Mouse (Mus musculus) brown adipose tissue, adult 24 weeks (tissue): Measurements from ENCODE around the gene Ptprs. TPM values are rescaled to one million over a fixed set of nuclear protein-coding genes. Genes with fewer than 3 reads are reported as not detected.

Experiments
- H3K27ac ChIP-seq: fragments of 200-500 bp; replicated peaks from 2 replicates; pipeline ENCODE4 v1.5.1; 2012; ENCODE audit warnings: low read depth, mild to moderate bottlenecking, low read length
- H3K4me1 ChIP-seq: fragments of 200-500 bp; 2 replicates; pipeline ENCODE4 v1.6.1; 2012; ENCODE audit warnings: low read length, mixed read lengths; ENCODE audit not compliant: control insufficient read depth, insufficient read depth, insufficient read length
- H3K4me3 ChIP-seq: fragments of 200-500 bp; 2 replicates; pipeline ENCODE4 v1.5.1; 2012; ENCODE audit warnings: low read depth, mild to moderate bottlenecking, low read length, moderate library complexity; ENCODE audit not compliant: insufficient read depth
- polyA plus RNA-seq: library from polyadenylated mRNA; stranded (reverse); fragments of >200 nt; gene quantifications from 2 replicates; pipeline ENCODE4 v1.2.4, GENCODE M21; 2012; ENCODE audit not compliant: missing spikeins, insufficient read depth, insufficient read length

Gene Ptprs
- polyA plus RNA-seq, result 10.3 and 10.7 TPM in 2 replicates

DNA sequence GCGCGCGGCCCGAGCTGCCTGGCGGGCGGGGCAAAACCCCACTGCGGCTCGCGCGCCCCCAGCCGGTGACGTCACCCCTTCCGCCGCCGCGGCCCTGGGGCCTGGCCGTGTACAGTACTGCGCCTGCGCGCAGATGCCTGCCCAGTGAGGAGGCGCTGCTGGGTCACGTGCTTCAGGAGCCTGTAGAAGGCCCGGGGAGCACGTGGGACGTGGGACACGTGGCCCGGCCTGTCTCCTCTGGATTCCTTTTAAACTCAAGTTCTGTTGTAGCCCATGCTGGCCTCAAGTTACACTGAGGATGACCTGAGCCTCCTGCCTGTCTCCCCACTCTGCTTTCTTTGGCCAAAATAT, at the start of gene Ptprs:
Ptprs (minus strand) TSS at position 82 of the 351 bp plus-strand sequence.
- peaks cover 2% of the 10 kb centered on the region; the same call in 1 of the 2 replicates for H3K4me1 ChIP-seq
- no peak within 1 kb of the TSS for H3K27ac ChIP-seq
- H3K4me3 ChIP-seq, result peak within 1 kb of the TSS; percentile 63

DNA sequence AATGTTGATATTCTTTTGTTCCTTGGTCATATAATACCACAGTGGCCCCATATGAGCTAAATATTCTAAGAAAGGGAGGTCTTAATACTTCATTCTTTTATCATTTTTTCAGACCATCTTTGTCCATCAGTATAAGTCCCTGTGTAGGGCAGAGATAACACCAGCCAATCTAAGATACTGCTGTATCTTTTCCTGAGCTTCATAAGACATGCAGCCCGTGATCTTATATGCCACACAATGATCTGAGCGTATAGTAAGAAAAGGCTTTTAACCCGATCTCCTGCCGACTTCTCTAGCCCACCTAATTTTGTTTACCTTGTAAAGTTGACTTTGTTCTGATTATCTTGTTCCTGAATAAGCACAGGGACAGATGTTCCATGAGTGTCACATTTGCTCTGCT, 48.7 kb upstream of the Ptprs start:
- H3K4me3 ChIP-seq, result no peak overlapping the region
- no peaks in the 10 kb centered on the region for H3K4me1 ChIP-seq
- no peak overlapping the region for H3K27ac ChIP-seq

DNA sequence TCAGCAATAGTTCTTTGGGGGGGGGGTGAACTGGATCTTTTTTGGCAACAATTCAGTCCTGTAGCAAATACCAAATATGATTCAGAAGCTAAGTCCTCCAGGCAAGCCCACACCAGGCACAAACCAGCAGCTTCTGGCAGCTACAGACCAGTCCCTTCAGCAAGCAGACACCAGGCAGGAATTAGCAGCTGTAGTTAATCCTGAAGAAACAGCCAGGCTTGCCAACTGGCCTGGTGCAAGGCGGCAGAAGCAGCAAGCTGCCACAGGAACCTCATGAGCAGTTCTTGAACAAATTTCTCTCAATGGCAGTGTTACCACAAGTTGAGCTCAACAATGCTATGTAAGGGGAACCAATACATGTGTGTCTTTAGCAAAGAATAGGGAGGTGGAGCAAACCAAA, 46.5 kb upstream of the Ptprs start:
- H3K27ac ChIP-seq, result no peak overlapping the region
- H3K4me3 ChIP-seq, result no peak overlapping the region
- no peaks in the 10 kb centered on the region for H3K4me1 ChIP-seq

DNA sequence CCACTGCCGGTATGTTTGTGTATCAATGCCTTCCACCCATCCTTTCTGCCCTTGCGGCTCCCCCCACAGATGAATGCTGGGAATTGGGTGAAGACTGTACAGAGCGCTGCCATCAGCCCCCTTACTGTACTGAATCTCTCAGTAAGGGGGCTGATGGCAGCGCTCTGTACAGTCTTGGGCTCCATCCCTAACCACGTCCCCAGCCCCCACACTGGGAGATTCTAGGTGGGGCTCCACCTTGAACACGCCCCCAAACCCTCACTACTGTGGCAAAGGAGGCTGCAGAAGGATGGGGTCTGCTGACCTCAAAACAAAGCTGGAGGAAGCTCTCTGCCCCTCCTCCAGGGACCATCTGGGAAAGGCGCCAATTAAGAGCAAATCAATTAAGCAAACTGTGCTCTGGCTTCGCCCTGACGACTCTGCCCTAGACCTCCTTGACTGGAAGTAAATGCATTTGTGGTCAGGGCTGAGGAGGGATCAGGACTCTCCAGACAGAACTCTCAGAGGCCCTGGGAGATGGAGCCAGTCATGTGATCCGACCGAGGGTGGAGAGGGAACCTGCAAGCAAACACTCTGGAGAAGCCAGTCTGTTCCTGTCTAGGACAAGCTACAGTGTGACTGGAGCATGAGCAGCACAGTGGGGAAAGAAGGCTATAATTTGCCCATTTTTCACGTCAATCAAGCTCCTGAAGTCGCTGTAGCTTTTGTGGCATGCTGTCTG, 39.6 kb upstream of the Ptprs start:
- no peak overlapping the region for H3K27ac ChIP-seq
- H3K4me3 ChIP-seq, result no peak overlapping the region
- no peaks in the 10 kb centered on the region for H3K4me1 ChIP-seq

DNA sequence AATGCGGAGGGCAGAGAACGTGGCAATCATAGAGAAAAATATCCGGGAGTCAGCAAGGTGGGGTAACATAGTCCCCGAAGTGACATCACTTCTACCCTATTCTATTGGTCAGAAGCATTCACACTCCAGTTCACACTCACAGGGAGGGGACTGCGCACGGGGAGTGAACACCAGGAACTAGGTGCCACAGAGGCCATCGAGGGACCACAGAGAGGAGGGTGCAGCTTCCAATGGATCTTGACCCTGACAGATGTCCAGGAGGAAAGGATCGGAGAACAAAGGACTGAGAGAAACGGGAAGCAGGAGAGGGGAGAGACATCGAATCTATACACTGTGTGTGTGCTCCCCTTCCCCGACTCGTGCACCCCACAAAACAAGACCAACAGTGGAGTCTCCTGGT, 38.6 kb upstream of the Ptprs start:
- no peak overlapping the region for H3K4me3 ChIP-seq

DNA sequence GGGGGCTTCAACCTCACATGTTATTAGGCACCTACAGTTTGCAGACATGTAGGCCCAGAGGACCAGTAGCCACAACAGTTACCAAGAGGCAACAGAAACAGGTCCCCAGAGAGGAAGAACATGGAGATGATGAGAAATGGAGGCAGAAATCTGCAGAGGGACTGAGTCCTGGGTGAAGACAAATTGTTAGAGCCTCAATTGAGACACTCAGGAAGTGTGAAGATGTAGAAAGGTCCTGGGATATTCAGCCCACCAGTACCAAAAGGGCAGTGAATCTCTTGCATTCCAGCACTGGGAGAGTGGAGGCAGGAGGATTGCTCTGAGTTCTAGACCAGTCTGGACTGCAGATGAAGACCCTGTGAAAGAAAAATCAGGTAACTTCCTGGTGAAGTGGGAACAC, 38.0 kb upstream of the Ptprs start:
- no peak overlapping the region for H3K27ac ChIP-seq
- H3K4me3 ChIP-seq, result no peak overlapping the region
- no peaks in the 10 kb centered on the region for H3K4me1 ChIP-seq

More for the DNA sequence above, 38.6 kb upstream of the Ptprs start:
- Histone ChIP-seq H3K27ac (no peak overlapping the region), H3K4me1 (no peaks in the 10 kb centered on the region)

DNA sequence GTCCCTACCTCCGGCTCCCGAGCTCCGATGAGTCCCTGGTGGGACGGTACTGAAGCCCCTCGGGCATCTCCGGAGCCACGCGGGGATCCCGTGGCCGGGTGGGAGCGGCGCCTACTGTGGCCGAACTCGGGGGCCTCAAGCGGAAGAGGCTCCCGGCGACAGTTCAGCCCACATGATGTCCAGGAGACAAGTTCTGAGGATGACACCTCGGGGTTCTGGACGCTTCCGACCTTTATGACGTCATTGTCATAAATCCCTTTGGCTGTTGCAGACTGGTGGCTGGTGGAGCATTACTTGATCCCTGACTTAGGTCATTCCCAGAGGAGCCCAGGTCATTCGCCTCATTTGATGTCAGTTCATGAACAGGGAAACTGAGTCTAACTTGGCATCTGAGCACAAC, 36.0 kb upstream of the Ptprs start, which contains the start of gene Znrf4:
Znrf4 (minus strand) TSS at position 122 of the 400 bp plus-strand sequence.
- Histone ChIP-seq H3K27ac (no peak within 1 kb of the TSS), H3K4me1 (no peaks in the 10 kb centered on the region), H3K4me3 (no peak within 1 kb of the TSS)

DNA sequence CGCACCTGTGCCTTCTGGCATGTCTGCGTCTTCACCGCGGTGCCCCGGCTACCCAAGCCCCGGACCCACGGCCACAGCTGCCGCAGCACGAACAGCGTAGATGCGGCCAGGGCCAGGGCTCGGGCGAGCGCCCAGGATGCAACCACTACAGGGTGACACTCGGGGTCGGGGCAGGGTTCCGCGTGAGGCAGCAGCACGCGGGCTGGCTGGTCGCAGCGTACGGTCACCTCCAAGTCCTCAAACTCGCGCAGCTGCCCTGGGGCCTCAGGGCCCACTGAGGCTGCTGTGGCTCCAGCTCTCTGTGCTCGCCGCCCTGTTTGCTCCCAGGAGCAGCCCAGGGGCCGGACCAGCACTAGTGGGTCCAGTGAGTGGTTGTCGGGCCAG, 35.4 kb upstream of the Ptprs start:
- no peak overlapping the region for H3K4me3 ChIP-seq

DNA sequence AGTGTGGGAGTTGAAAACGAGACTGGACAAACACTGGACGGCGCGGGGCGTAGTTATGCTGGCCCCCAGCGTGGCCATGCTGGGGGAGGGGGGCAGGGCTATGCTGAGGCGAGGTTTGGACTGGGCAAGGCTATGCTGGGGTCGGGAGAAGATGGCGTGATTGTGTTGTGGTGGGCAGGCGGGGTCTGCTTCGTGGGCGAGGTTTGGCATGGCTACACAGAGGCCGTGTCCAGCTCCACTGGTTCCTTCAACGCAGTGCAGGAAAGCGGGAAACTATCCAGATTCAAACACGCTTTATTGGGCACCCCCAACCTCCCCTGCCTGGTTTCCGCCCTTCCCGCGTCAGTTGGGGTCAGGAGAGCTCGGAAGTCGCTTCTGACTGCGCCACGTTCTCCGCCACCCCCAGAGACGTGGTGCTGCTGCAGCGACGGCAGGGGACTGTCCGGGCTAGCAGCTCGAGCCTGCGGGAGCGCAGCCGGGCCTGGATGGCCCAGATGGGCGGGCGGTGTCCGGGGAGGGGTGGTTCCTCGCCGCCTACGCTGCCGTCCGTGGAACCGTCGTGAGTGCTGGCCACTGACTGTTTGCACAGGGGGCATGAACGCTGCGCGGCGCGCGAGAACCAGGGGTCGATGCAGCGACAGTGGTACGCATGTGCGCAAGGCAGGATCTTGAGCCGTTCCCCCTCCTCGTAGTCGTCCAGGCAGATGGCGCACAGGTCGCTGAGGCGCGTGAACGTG, 34.9 kb upstream of the Ptprs start:
- no peaks in the 10 kb centered on the region; the same call in 1 of the 2 replicates for H3K4me1 ChIP-seq
- no peak overlapping the region for H3K4me3 ChIP-seq
- H3K27ac ChIP-seq, result no peak overlapping the region

More for the DNA sequence above, 35.4 kb upstream of the Ptprs start:
- H3K27ac ChIP-seq, result no peak overlapping the region
- H3K4me1 ChIP-seq, result no peaks in the 10 kb centered on the region; the same call in 1 of the 2 replicates

DNA sequence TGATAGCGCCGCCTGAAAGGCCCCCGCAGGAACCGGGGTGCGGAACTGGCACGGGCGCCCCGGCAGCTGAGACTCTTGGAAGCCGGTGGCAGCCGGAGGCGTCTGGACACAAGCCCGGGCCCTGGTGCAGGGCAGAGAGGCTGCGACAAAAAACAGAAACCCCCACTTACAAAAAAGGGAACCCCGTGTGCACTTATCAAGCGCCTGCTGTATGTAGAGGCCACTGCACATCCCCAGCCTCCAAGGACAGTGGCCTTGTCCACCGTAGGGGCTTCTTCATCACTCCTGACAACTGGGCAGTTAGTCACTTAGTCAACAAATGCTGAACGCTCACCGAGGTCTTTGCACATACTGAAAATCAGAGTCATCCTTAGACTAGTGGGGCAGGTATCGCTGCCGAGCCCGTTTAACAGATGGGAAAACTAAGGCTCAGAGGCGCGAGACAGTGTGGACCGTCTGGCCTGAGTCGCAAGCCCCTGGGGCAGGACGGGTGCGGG, 34.2 kb upstream of the Ptprs start:
- Histone ChIP-seq H3K4me3 (peak overlapping the region; percentile 16; the same call in 1 of the 2 replicates), H3K27ac (no peak overlapping the region), H3K4me1 (no peaks in the 10 kb centered on the region; the same call in 1 of the 2 replicates)

DNA sequence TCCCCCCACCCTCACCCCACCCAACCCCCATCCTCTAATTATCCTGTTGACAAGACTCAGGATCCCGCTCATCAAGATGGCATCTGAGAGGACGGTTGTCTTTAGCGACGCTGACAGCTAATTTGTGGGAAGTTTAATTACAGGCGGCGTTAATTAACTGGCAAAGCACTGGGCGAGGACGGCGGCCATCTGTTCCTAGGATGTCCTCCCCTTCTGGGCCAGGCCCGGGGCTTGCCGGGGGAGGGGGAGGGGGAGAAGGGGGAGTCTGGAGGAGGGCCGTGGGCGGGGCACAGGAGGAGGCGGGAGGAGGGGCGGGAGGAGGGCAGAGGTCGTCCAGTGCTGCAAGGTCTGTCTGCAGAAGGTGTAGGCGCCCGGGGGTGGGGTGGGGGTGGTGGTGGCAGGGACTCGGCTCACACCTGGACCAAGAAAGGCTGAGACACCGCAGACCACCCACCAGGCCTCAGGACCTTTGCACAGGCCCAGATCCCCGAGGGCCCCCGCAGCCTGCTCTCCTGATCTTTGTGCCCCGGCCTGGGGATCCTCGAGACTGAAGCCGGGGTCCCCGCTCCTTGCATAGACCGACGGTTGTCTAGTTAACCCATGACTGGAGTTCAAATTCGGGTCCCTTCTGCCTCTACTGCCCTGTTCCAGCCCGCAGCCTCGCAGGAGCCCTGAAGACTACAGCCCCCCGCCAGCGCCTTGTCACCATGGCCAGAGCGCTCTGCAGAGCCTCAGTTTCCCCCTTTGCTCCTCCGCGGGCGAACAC, 33.6 kb upstream of the Ptprs start:
- H3K27ac ChIP-seq, result no peak overlapping the region
- no peaks in the 10 kb centered on the region; the same call in 1 of the 2 replicates for H3K4me1 ChIP-seq
- H3K4me3 ChIP-seq, result peak overlapping the region; percentile 16; the same call in 1 of the 2 replicates

DNA sequence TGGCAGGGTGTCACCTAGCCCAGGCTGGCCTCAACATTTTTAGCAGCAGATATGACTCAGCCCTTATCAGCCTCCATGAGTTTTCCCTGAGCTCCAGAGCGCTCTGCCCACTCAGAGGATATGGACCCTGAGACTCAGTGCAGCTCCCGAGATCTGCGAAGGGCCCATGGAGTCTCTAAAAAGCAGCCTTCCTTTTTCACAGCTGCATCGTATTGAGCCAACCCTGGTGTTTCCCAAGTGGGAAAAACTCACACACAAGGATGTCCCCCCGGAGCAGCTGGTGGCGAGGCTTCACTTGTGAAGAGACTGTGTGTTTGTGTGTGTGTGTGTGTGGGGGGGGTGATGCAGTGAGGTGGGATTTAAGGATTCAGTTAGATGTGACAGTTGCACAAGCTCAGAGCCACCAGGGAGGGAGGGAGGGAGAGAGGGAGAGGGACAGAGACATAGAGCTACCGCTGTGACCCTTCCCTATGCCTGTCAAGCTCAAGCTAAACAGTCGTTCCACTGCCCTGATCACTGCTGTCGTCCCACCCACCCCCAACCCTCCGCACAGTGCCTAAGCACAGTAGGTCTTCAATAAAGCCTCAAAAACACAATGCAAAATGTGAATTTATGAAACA, 32.8 kb upstream of the Ptprs start:
- H3K4me3 ChIP-seq, result no peak overlapping the region
- no peaks in the 10 kb centered on the region; the same call in 1 of the 2 replicates for H3K4me1 ChIP-seq
- no peak overlapping the region for H3K27ac ChIP-seq

DNA sequence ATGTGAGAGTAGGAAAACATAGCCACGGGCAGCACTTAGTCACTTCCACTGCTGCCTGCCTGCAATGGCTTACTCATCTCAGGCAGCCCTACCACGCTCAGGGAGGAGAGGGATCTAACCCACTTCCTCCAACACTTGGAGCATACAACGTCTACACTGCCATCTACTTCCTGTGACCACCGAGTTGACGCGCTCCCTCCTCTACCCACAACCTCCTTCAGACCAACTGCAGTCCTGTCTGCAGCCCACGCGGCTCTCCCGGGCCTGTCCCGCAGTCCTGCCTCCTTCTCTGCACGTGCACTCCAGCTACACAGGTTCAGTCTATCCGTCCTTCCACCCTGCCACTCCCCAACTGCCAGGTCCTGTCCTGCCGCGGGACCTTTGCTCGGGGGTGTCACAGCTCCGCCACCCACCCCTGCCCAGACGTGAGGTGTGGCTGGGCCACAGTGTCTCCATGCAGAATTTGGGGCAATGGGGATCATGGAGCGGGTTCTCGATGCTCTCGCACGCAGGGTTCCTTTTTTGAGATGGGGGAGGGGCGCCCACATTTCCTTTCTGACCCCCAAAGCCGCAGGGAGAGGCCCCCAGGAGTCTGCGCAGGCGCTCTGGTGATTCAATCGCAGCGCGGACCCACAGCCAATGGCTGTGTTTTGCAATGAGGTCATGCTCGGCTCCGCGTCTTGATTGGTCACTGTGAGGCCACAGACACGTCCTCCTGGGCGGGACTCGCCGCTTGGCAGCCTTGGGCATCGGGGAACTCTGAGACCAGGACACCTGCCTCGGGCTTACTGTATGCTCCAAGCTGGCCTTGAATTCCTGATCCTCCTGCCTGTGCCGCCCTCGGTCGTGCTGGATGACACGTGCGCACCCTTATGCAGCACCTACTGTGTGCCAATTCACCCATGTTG, 31.1 kb upstream of the Ptprs start:
- Histone ChIP-seq H3K27ac (peak overlapping the region; percentile 36), H3K4me1 (no peaks in the 10 kb centered on the region; the same call in 1 of the 2 replicates), H3K4me3 (peak overlapping the region; percentile 63)
